In the genomic region with DNA sequence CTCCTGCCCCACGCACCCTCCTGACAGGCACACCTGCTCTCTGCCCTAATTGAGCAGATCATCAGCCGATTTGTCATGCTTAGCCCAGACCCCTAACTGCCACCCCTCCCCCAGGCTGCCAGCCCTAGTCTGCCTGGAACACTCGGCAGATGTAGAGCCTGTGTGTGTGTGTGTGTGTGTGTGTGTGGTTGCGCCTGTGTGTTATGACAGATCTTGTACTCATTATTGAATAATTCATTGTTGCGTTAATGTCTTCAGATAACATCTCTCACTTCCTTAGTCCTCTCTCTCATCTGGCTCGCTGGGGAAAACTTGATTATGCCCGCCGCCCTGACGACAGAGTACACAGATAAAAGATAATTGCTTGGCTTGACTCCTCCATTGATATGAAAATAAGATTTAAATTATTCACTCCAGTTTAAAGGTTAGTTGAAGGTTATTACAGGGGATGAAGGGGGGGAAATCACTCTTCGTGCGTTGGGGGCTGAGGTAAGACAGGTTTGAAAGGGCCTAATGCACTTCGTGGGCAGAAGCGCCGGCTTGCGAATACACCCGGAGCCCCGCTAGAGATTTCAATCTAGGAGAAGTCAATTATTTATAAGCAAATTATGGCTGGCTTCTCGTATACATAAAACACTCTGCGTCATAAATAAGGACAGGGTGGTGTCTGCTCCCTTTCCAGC, we compare ENCODE assay signal across 8 mouse cellular contexts.
A peak's percentile ranks its signal among the peaks of the same experiment; 100 is the strongest.
DNase-seq lines count a peak whose midpoint lies in the region; ATAC-seq lines count a peak whose summit lies in the region.

No protein-coding gene starts in this region.

- no peak overlapping the region for H3K9ac ChIP-seq in forebrain, embryonic 13.5 days
- H3K9ac ChIP-seq in limb, embryonic 13.5 days: no peak overlapping the region

- H3K36me3 ChIP-seq in forebrain, embryonic 13.5 days (ENCODE audit: poor library complexity, severe bottlenecking): no peaks in the 10 kb centered on the region
- H3K36me3 ChIP-seq in limb, embryonic 13.5 days: no peaks in the 10 kb centered on the region

- peaks cover 37% of the 10 kb centered on the region for H3K4me1 ChIP-seq in forebrain, embryonic 13.5 days
- peaks cover 21% of the 10 kb centered on the region for H3K4me1 ChIP-seq in limb, embryonic 13.5 days

- no peak overlapping the region for H3K4me3 ChIP-seq in forebrain, embryonic 13.5 days
- no peak overlapping the region for H3K4me3 ChIP-seq in limb, embryonic 13.5 days

- peak overlapping the region; percentile 48 for H3K4me2 ChIP-seq in forebrain, embryonic 13.5 days
- peak overlapping the region; percentile 45 for H3K4me2 ChIP-seq in limb, embryonic 13.5 days (replicated peaks)

- intact Hi-C loops in left cerebral cortex, postnatal 25 days (cut with DNase I): no loop called here

- DNase-seq in testis, postnatal 10 days (ENCODE audit: low spot score): peak; percentile 45
- no peak for DNase-seq in testis, postnatal 14 days (ENCODE audit: low spot score)
- DNase-seq in retina, postnatal 1 day: peak; percentile 94
- DNase-seq in adrenal gland, postnatal 4 days (ENCODE audit: low spot score in 2 of 2): no peak
- no peak for DNase-seq in kidney, adult 9 months
- no peak for DNase-seq in left cerebral cortex, postnatal 25 days (ENCODE audit: low spot score in 2 of 2)

- WGBS in forebrain, embryonic 13.5 days: 14% methylated on average over 19 of the region's 19 CpGs
- 56% methylated on average over 19 of the region's 19 CpGs for WGBS in limb, embryonic 13.5 days

- H3K27me3 ChIP-seq in forebrain, embryonic 13.5 days: peaks cover 11% of the 10 kb centered on the region; the same call in 1 of the 2 replicates
- peaks cover 40% of the 10 kb centered on the region for H3K27me3 ChIP-seq in limb, embryonic 13.5 days

- ATAC-seq in forebrain, embryonic 13.5 days: peak; percentile 93
- ATAC-seq in limb, embryonic 13.5 days (ENCODE audit: low FRiP score, low read depth): no peak

- no peaks in the 10 kb centered on the region for H3K9me3 ChIP-seq in forebrain, embryonic 13.5 days (replicated peaks)
- no peaks in the 10 kb centered on the region for H3K9me3 ChIP-seq in limb, embryonic 13.5 days

- peak overlapping the region; percentile 42 for H3K27ac ChIP-seq in forebrain, embryonic 13.5 days
- no peak overlapping the region for H3K27ac ChIP-seq in limb, embryonic 13.5 days

Comparison
In these comparisons a context has a peak if more than half of its experiments do, and no peak if none do; other contexts are left out.
1. DNase-seq: peak in testis, postnatal 10 days (single experiment) and retina, postnatal 1 day (single experiment); none in testis, postnatal 14 days (single experiment), adrenal gland, postnatal 4 days (0 of 2), kidney, adult 9 months (single experiment) and left cerebral cortex, postnatal 25 days (0 of 2).